Mouse (Mus musculus) embryo, embryonic 11.5 days (tissue): Measurements from ENCODE around the gene Zranb1.

ENCODE experiments used
- DNase-seq: peaks from one replicate; pipeline ENCODE4 v3.0.0-alpha.2; 2012; ENCODE audit warnings: low read depth, low spot score

Zranb1 gene

DNA sequence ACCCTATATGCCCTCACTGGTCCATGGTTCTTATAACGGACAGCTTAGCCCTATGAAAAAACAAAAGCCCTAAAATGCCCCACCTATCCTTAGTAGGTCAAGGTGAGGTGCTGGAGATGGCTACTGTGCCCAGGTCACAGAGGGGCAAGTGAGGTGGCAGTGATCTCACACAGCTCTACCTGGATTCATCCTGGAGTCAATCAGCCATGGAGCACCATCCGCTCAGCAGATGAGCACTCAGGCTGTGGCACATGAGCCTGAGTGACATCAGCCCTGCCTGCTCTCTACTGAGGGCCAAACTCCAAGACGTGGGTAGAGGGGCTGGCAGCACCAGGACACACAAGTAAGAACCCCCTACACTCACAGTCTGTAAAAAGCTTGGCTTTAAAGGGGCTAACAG is 70.4 kb downstream of the Zranb1 start:
- DNase-seq: no peak

DNA sequence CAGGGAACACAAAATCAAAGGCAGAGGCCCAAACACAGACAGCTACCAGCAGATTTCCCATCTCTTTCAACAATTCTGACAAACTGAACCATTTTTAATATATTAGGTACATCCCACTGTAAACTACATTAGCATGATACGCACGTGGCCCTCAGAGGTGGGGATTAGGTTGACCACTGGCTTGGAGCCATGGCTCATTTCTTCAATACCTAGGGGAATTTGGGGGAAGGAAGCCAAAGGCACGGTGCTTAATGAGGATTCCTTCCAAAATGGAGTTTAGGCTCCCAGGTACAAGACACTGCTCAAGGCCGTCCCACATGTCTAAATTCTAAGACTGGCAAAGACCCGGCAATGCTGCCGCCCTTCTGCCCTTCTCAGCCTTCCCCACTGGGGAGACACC is 71.3 kb downstream of the Zranb1 start:
- no peak for DNase-seq

DNA sequence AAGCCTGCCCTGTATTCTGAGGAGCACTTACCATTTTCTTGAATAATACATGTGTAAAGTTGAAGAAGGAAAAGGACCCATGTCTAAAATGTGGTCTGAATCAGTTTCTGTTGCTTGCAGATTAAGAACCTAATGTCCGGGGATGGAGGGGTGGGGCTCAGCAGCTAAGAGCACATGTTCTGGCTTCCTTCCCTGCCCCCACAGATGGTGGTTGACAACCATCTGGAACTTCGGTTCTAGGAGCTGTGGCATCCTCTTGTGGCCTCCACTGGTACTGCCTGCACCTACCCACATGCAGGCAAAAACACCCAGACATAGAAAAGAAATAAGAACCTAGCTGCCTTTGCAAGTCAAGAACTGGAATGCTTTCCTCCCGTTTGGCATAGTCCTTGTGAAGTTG is 72.5 kb downstream of the Zranb1 start:
- DNase-seq: peak; percentile 16

DNA sequence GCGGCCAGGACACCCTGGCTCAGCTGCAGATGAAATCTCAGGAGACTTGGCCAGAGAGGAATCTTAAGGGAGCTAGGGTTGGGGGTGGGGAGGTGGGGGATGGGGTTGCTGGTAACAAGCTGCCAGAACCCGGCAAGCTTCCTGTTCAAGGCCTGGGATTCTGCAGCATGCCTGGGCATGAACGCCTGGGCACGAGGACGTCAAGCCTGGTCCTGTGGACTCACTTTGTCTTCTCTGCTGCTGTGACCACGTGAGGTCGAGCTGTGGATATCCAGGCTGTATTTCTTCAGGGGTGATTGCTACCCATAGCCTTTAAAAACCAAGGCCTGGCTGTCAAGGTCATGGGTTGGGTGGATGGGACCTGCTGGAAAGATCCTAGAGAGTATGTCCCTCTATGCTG is 74.8 kb downstream of the Zranb1 start:
- DNase-seq: no peak

DNA sequence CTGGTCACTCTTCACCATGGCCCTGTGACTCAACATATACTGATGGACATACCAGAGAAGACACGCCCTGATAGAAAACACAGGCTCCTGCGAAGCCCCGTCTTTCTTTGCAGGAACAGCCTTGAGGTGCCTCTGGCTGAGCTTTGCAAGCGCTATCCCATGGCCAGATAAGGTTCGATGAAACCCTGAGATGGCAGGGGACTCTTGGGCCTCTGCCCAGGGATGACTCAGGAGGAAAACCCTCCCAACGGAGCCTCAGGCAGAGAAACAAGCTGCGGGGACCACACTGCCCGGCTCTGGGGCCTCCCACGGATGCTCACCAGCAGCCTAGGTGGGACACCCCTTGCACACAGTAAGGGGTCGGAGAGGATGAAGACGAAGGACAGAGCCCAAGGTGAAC is 76.4 kb downstream of the Zranb1 start:
- DNase-seq: no peak

DNA sequence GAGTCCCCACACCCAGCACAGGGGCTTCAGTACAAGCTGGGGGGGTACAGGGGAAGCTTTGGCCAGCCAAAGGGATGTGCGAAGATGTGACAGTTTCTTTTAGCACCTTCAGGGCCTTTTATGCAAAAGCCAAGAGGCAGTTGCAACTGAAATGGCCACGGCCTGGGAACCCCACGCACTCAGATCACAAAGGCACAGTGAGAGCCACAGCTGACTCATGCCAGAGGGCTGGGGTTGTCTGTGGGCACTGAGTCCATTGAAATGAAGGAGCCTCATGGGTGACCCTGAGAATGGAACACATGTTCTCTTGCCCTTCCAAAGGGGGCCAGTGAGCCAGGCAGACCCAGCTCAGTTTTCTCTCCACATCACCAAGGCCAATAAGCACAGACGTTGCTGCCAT is 77.7 kb downstream of the Zranb1 start:
- DNase-seq: no peak

DNA sequence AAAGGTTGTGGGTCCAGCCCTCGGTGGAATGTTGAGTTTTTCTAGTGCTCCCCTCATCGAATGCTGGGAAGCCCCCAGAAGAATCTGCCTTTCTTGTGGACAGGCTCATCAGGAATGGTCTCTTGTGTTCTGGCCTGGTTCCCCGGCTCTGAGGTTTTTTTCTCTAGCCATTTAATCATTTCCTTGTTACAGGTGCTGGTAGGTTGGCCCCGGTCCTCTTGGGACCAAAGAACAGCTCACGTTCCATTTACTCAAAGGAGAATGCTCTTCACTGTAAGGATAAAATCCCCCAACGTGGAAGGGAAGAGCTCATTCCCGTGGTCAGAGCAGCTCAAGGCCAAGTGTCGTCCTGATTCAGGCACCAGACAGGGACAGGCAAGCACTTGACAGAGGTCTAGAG is 78.7 kb downstream of the Zranb1 start:
- DNase-seq: no peak

DNA sequence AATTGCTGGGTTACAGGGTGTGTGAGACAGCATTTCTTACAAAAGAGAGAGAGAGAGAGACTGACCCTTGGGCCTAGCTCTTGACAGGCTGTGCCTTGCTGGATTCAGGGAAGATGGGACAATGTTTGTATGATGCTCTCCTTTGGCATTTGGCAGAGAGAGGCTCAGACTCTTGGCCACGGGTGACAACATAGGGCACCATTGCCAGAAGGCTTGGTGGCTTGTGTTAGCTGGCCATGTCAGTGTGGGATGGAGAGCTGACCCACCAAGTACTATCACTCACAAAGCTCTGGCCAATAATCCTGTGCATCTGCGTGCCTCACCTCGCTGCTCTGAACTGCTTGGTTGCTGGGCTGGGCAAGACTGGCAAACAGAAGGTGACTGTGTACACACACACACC is 79.5 kb downstream of the Zranb1 start:
- no peak for DNase-seq

DNA sequence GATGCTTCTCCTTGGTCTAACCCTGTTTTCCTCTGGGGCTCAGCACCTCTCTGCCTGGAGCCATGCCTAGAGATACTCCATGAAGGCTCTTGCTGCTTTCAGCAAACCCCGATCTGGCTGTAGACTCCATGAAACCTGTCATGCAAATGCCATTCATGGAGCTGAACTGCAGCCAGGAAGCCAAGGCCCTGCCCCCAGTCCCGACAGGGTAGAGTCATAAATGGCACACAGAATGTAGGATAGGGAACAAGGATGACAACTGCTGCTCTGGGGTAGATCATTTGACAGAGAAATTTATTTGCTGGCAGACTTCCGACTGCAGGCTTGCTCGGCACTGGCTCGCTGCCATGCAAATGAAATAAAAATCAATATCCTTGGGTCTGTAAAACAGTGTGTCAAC is 80.2 kb downstream of the Zranb1 start:
- DNase-seq: no peak

DNA sequence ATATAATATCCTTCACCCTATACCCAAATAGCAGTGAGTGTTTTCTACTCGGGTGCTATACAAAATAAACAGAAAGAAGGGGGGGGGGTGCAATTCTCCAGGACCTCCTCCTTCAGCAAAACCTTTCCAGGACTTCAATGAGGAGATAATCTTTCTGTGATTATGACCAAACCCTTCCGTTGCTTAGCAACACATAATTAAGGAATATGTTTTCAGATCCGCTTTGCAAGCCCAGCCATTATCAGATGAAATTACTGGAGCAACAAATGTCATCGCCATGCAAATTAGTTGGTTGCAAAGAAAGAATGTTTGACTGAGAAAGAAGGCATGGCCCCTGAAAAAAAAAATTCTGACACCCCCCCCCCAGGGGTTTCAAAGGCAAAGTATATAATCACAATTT is 80.7 kb downstream of the Zranb1 start:
- DNase-seq: no peak

DNA sequence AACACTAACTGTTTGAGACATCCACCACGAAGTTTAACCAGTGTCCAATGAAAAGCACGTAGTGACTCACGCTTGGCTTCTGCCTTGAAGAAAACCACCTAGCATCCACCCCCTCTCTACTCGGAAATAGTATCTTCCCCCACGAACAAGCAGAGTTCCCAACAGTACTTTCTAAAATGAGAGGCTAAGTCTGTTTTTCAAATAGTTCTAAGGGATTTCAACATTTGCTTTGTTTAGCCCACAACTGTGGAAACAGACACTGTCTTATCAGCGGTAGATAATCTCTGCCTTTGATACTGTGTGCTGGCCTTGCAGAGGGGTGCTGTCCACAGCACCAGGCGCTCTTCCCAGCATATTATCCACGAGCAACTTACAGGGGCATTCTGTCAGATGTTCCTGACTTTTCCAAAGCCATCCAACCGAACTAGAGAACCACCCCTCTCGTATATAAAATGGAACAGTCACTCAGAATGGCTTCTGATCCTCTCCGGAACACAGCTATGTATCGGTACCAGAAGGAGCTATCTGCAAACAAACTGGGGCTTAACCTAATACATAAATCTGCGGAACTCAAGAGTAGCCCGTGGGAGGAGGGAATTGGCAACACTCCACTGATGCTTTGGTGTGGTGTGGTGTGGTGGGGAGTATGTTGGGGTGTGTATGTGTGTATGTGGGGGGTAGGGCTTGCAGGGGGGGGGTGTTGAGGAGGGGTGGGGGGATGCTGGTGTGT is 81.9 kb downstream of the Zranb1 start:
- no peak for DNase-seq

DNA sequence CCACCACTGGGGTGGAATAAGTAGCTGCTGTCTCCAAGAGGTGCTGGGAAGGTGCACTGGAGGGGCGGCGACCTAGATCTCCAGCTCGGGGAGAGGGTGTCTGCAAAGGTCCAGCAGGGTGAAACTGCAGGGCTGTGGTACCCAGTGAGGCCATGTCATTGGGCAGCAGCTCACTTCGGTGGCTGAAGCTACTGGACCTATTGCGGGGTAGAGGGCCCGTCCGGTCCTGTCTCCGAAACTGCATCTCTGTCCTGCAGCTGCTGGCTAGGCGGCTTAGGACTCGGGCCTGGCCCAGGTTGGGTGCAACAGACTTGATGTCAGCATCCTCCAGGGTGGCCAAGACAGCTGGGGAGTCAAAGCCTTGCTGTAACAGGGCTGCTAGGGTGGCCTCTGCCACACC is 83.0 kb downstream of the Zranb1 start:
- no peak for DNase-seq

DNA sequence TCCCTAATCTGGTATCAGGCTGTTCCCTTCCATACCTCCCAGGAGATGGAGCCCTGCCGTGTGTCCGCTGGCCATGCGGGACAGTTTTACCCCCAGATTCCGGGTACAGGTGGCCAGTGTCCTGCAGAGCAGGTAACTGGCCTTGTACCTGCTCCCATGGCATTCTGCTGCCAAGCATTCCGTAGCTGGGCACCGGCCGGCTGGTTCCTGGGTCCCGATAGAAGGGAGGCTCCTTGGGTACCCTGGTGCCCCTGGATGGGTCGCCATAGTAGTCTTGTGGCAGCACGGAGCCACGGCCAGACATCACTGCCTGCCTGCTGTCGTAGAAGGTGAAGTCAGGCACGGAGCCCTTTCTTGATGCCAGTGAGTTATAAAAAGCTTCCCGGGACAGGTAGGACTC is 83.7 kb downstream of the Zranb1 start:
- no peak for DNase-seq

DNA sequence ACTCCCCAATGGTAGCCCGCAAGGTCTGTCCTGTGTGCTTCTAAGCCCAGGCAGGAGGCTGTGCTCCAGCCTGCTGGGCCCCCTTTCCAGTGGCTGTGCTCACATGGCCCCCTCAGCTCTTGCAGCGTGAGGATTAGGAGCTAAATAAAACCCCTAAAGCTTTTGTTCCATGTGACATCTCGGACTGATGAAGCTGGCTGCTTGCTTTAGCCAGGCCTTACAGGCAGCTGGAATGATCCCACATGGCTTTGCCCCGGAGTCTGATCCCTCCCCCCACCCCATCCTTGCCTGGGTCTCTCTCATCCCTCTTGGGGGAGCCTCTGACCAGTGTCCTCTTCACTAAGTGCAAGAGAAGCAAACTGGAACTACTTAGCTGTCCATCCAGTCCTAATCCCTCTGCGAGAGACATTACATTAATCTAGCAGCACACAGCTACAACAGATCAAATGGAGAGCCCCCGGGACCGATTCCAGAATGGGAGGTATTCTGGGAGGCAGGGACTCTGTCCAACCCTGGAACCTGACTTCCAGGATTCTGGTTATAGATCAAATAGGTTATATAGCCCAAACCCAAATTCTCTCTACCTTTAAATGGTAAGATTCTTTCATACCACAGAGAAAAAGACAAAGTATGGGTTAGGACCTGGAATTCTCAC is 84.6 kb downstream of the Zranb1 start:
- DNase-seq: no peak

DNA sequence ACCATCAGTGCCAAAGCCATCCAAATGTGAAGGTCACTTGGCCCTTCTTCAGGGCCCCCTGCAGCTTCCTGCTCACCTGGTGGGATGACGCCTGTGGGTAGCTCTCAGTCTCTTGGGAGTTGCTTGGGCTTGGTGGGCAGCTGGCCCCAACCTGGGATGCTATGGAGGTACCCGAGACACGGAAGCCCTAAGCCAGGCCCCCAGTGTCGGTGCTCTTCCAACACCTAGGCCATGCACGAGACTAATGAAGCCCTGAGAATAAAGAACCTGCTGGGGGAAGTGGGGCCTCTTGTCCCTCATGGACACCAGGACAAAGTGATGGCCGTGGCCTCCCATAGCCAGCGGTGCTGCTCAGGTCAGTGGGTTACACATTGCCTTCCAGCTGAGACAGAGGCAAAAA is 88.0 kb downstream of the Zranb1 start:
- no peak for DNase-seq

DNA sequence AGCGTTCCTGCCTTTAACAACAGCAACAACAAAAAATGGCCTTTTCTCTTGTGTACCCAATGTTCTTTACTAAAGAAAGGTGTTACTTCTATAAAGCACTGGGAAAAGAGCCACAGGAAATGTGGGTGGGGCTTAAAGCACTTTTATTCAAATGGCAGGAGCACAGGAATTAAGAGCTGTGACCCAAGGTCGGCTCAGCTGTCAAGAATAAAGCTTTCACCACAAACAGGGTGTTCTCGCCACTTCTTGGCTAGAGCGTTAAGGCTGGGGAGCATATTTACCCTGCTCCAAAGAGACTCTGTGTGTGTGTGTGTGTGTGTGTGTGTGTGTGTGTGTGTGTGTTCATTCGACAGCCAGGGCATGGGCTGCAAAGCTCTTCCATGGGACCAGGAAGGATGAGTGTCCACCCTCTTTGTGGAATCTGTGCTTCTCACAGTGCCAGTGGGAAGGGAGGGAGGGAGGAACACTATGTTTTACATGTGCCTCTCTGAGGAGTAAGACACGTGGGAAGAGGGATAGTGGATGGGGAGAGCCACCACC is 88.6 kb downstream of the Zranb1 start:
- DNase-seq: no peak

DNA sequence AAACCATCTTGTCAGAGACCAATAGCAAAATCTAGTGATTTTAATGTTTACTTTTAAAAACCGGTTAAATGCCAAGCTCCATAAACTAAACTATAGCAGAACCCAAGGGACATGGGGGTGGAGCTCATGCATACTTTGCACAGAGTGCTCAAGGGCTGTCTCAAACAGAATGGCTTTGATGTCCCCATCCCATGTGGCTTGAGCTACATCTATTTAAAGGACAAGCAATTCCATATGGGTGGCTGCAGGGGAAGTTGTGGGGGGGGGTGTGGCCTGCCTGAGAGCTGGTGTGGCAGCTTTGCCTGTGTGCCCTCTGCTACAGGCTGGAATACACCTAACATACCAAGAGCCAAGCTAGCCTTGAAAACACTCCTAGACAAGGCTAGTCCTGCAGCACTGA is 93.8 kb downstream of the Zranb1 start:
- no peak for DNase-seq

DNA sequence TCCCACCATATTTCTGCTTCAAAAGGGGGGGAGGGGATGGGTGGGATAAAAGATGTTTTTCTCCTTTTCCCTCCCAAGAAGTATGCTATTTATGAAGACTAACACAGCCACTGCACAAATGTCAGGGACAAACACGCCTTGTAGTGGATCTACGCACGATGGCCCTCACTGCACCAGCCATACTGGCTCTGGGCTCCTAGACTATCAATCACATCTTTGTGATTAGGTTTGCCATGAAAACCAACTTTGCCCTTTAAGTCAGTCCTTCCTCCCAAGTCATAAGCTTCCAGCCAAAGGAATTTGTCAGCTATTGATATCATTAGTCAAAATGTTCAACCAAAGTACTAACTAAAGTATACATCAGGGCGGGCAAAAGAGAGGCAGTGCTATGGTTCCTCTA is 97.0 kb downstream of the Zranb1 start:
- DNase-seq: no peak

DNA sequence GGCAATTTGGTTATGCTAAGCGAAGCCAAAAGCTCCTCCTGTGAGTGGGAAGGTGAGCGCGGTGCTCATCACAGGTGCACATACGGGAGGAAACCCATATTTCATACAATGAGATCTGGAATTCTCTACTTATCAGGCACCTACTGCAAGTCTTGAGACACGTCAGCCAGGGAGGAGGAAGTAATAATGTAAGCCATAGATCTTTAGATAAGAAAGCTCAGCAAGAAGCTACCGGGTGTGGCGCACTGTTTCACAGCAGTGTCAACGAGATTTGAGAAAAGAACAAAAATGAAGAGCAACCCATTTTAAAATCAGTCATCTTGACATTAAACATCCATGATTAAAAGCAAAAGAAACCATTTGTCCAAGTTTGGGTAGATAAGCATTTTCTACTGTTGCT is 98.1 kb downstream of the Zranb1 start:
- no peak for DNase-seq

DNA sequence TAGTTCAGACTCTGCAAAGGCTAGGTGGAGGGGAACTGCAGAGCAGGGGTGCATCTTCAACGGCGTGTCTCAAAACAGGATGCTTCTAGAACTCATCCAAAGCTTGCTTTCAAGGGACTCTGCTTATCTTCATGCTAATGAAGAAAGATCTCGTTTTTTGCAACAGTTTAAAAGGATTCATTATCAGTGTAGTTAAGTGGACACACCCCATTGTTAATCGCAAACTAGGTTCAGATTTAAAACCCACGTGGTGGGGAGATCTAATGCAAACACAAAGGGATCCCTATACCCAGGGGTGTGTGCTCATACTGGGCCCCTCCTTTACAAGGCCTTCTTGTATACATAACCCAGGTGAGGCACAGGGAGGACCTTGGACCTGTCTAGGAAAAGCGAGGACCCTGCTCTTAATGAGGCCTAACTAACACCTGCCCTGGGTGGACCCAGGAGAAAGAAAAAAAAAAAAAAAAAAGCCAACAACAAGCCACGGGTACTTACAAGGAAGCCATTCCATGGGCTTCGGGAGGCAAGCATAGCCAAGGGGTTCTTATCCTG is 98.6 kb downstream of the Zranb1 start:
- no peak for DNase-seq

DNA sequence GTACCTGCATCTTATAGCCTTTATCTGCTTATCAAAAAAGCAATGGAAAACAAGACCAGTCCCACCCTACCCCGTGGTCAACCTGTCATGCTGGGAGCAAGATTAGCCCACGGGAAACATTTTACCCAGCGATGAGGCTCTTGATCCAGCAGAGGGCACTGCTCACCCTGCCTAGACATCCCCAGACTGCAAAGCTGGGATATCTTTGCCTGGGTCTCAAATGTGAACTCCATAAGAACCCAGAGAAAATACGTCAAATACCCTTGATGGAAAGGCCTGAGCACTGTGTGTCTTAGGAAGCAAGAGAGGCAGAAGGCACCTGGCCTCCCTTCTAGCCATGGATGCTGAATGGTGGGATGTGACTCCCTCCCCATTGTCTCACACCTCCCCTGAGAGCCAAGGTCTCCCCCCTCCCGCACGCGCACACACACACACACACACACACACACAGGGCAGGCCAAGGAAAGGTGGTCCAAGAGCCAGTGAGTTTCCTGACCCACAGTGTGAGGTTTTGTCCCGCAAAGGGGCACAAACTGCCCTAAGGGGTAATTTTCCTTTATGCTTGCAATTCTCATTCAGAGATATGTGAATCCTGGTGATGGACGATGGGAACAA is 101.8 kb downstream of the Zranb1 start:
- DNase-seq: peak; percentile 50

DNA sequence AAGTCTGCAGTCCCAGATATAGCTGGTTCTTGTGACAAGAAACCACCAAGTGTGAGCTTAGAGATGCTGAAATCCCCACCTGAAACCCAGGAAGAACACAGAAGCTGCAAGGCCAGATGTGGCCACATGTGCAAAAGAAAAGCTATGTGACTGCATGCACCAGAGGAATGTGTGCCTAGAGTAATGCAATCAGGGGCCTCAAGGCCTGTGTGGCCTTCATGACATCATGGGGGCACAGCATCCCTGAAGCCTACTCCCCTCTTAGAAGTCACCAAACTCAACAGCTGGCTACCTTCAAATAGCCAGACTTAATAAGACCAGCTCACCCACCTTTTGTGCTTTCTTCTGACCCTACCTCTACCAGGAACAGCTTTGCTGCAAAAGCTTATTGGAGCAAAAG is 105.0 kb downstream of the Zranb1 start:
- DNase-seq: no peak
